Mouse (Mus musculus): ENCODE data around the gene Chp2.

GRCm38 (mm10) chr7:122203936-122204335, 15.4 kb upstream of the Chp2 start:
- TF ChIP-seq POLR2A (IDR thresholded peaks at IDR 0.05; ENCODE audit: low read depth, low read length) (no peak), CTCF (IDR thresholded peaks at IDR 0.05; ENCODE audit: extremely low read depth, insufficient read depth, insufficient read length, insufficient replicate concordance) (no peak)
